9 mouse cellular contexts compared by ENCODE assay signal in the genomic region with DNA sequence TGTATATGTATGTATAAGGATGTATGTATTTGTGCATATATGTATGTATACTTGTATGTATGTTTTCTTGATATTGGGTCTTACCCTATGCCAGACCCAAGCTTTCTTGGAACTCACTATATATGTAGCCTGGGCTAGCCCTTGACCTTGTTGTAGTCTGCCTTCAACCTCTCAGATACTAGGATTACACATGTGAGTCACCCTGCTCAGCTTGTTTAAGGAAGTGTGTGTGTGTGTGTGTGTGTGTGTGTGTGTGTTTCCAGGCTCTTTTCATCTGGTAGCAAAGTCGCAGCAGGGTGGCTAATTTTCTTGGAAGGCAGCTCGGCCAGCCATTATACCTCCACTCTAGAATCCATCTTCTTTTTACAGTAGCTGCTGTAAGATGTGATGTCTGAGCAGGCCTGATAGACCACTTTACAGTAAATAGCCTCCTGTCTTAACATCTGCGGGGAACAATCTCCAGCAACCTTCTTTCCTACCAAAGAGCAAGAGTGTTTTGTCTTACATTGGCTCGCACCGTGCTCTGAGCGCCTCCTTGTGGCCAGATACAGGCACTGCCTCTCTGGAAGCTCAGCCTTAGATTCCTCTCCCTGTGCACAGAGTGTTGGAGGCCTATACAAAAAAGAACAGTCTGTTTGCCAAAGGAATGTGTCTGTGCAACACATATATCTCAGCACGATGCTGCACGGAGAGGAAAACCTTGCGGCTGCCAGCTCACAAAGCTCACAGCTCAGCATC. TPM values are rescaled to one million over a fixed set of nuclear protein-coding genes. Genes with fewer than 3 reads are reported as not detected.
DNase-seq lines count a peak whose midpoint lies in the region; ATAC-seq and TF ChIP-seq lines count a peak whose summit lies in the region.
"Had no signal": no experiment of that assay in that cellular context is flagged by ENCODE, and none has a peak within 500 bp of the region (broad histone marks: within the 10 kb centered on the region; RNA-seq: fewer than 3 reads in every experiment).

No protein-coding gene starts in this region.

- intact Hi-C loops in heart, postnatal 36 days (cut with DNase I): loop anchor here (1.0 kb wide), 2 partner anchors 147 to 201 kb away; no protein-coding TSS in a partner anchor

- peak overlapping the region; percentile 23; the same call in 1 of the 2 replicates for H3K9ac ChIP-seq in forebrain, embryonic 11.5 days (ENCODE audit: low read length)
- H3K9ac ChIP-seq: heart, embryonic 13.5 days had no signal

- H3K27me3 ChIP-seq in E14TG2a.4 (ENCODE audit: insufficient read depth, low read length): no peaks in the 10 kb centered on the region
- H3K27me3 ChIP-seq in forebrain, embryonic 11.5 days (ENCODE audit: control insufficient read depth, insufficient read depth, low read length): no peaks in the 10 kb centered on the region

- no peak overlapping the region for H3K27ac ChIP-seq in forebrain, embryonic 11.5 days (ENCODE audit: low read depth, low read length)
- H3K27ac ChIP-seq: heart, embryonic 13.5 days had no signal

- H3K4me1 ChIP-seq in E14TG2a.4 (replicated peaks; ENCODE audit: low read depth, low read length): no peaks in the 10 kb centered on the region
- no peaks in the 10 kb centered on the region for H3K4me1 ChIP-seq in forebrain, embryonic 11.5 days (replicated peaks; ENCODE audit: control insufficient read depth, insufficient read depth, low read length)

- WGBS in forebrain, embryonic 11.5 days: 28% methylated on average over 9 of the region's 9 CpGs

- ATAC-seq in forebrain, embryonic 11.5 days (replicated peaks; ENCODE audit: low FRiP score): peak; percentile 75
- ATAC-seq in neutrophil, adult 5-6 weeks (ENCODE audit: extremely low read depth, insufficient number of reproducible peaks, low FRiP score, poor library complexity, severe bottlenecking): peak; percentile 92

- no peaks in the 10 kb centered on the region for H3K36me3 ChIP-seq in E14TG2a.4 (ENCODE audit: insufficient read depth, low read length)
- no peaks in the 10 kb centered on the region for H3K36me3 ChIP-seq in forebrain, embryonic 11.5 days (ENCODE audit: control insufficient read depth, insufficient read depth, low read length)
- H3K36me3 ChIP-seq: heart, embryonic 13.5 days had no signal

- TF ChIP-seq CTCF in E14TG2a.4 (conservative IDR thresholded peaks at IDR 0.05; ENCODE audit: low read length): peak; percentile 95

- H3K4me2 ChIP-seq in forebrain, embryonic 11.5 days (ENCODE audit: low read depth, low read length, severe bottlenecking): no peak overlapping the region
- H3K4me2 ChIP-seq: heart, embryonic 13.5 days had no signal

- no peaks in the 10 kb centered on the region for H3K9me3 ChIP-seq in E14TG2a.4 (ENCODE audit: low read length)
- no peaks in the 10 kb centered on the region for H3K9me3 ChIP-seq in forebrain, embryonic 11.5 days (ENCODE audit: control insufficient read depth, low read length)
- H3K9me3 ChIP-seq: heart, embryonic 13.5 days had no signal

- H3K4me3 ChIP-seq in E14TG2a.4 (replicated peaks; ENCODE audit: low read length): no peak overlapping the region
- no peak overlapping the region for H3K4me3 ChIP-seq in forebrain, embryonic 11.5 days (ENCODE audit: low read depth, low read length)
- H3K4me3 ChIP-seq: heart, embryonic 13.5 days had no signal

- DNase-seq in c-Kit-positive CD71-negative TER-119-negative erythroid progenitor cells, embryonic 14.5 days (ENCODE audit: low read depth): peak; percentile 53
- DNase-seq in forebrain, embryonic 11.5 days (ENCODE audit: low spot score): peak; percentile 89
- DNase-seq in heart, postnatal 36 days: peak; percentile 73 to 80
- DNase-seq in layer of hippocampus, adult 11-12 months (ENCODE audit: low spot score): peak; percentile 89
- DNase-seq in lung, adult 18-20 months: peak; percentile 51
- peak; percentile 57 for DNase-seq in testis, postnatal 14 days (ENCODE audit: low spot score)

RNA-seq across cellular contexts. Expression of gene Ubash3b, which starts 29.4 kb away (rescaled TPM):
- 7.4 and 8.3 TPM in 2 replicates for polyA plus RNA-seq in forebrain, embryonic 11.5 days (2014; fragmentation: Nextera tagmentation; extraction: Ambion mirVana)
- total RNA-seq in heart, postnatal 36 days (2021): under 1 TPM; 0.72 to 0.81 TPM
- 7.1 and 9.1 TPM in 2 replicates for total RNA-seq in neutrophil, adult 5-6 weeks (2017)
